Mouse (Mus musculus): Measurements from ENCODE around the gene Unc5b. TPM values are rescaled to one million over a fixed set of nuclear protein-coding genes. Genes with fewer than 3 reads are reported as not detected.

The Unc5b gene
- polyA plus RNA-seq (2014; fragmentation: Illumina TruSeq; extraction: RNeasy Lipid Tissue Mini Kit (QIAGEN cat#74804); ENCODE audit: low read depth, low replicate concordance): 8.0 TPM

GRCm38 (mm10) chr10:60831379-60831778 is at the start of gene Unc5b:
Gene Unc5b, minus strand, starts transcription at chr10:60831581.

GRCm38 (mm10) chr10:60752040-60753020 is 79.1 kb downstream of the Unc5b start, which contains the start of gene Slc29a3:
Gene Slc29a3, minus strand, starts transcription at chr10:60752794.

Other genes starting within 250 kb of the Unc5b start
- not detected for gene Cdh23, start 135.1 kb downstream of the Unc5b start, polyA plus RNA-seq (2014; fragmentation: Illumina TruSeq; extraction: RNeasy Lipid Tissue Mini Kit (QIAGEN cat#74804); ENCODE audit: low read depth, low replicate concordance)
- gene Slc29a3, start 78.8 kb downstream of the Unc5b start, polyA plus RNA-seq (2014; fragmentation: Illumina TruSeq; extraction: RNeasy Lipid Tissue Mini Kit (QIAGEN cat#74804); ENCODE audit: low read depth, low replicate concordance): 16.7 TPM

Measured in sigmoid colon, adult 10 weeks (tissue).